ENCODE assay signal across 9 mouse cellular contexts in the genomic region with DNA sequence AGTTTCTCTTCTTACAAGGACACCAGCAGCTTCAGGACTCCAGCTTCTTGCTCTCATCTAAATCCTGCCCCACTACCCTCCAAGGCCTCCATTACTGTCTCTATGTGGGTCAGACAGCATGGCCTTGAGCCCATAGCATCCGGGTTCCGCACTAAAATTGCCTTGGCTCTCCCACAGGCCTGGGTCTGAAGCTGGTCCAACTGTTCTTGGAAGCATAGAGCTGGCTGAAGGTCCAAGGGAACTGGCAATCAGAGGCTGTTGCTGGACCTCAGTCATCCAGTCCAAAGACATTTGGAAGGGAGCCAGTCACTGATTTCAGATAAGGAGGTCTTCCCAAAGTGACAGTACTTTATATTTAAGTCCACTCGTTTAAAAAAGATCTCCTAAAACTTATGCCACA.
A peak's percentile ranks its signal among the peaks of the same experiment; 100 is the strongest.
DNase-seq lines count a peak whose midpoint lies in the region; ATAC-seq lines count a peak whose summit lies in the region.
"Had no signal": no experiment of that assay in that cellular context is flagged by ENCODE, and none has a peak within 500 bp of the region (broad histone marks: within the 10 kb centered on the region; RNA-seq: fewer than 3 reads in every experiment).

No protein-coding gene starts in this region.

- no peak overlapping the region for H3K9ac ChIP-seq in midbrain, embryonic 16.5 days (ENCODE audit: low read depth, low read length)
- H3K9ac ChIP-seq: embryonic facial prominence, embryonic 13.5 days; intestine, embryonic 15.5 days had no signal

- 92% methylated on average over 3 of the region's 3 CpGs for WGBS in midbrain, embryonic 16.5 days

- H3K27ac ChIP-seq in midbrain, embryonic 16.5 days (ENCODE audit: low read length), result no peak overlapping the region
- H3K27ac ChIP-seq: embryonic facial prominence, embryonic 13.5 days; intestine, embryonic 15.5 days had no signal

- H3K27me3 ChIP-seq in midbrain, embryonic 16.5 days (ENCODE audit: control insufficient read depth, insufficient read depth, low read depth, low read length), result 0 out of 2 replicates have a peak, but pooled peaks cover 2% of the 10 kb centered on the region
- H3K27me3 ChIP-seq: embryonic facial prominence, embryonic 13.5 days; intestine, embryonic 15.5 days had no signal

- no peaks in the 10 kb centered on the region for H3K4me1 ChIP-seq in midbrain, embryonic 16.5 days (ENCODE audit: control insufficient read depth, insufficient read depth, low read length)
- H3K4me1 ChIP-seq: intestine, embryonic 15.5 days had no signal

- no peaks in the 10 kb centered on the region for H3K36me3 ChIP-seq in midbrain, embryonic 16.5 days (ENCODE audit: control insufficient read depth, insufficient read depth, low read length)
- H3K36me3 ChIP-seq: intestine, embryonic 15.5 days had no signal

- no peak for ATAC-seq in midbrain, embryonic 16.5 days
- ATAC-seq: intestine, embryonic 15.5 days had no signal

- H3K4me2 ChIP-seq in midbrain, embryonic 16.5 days (ENCODE audit: low read length), result no peak overlapping the region
- H3K4me2 ChIP-seq: embryonic facial prominence, embryonic 13.5 days; intestine, embryonic 15.5 days had no signal

- intact Hi-C loops in heart, postnatal 25 days (cut with DNase I), result no loop called here

- no peaks in the 10 kb centered on the region for H3K9me3 ChIP-seq in midbrain, embryonic 16.5 days (replicated peaks; ENCODE audit: control insufficient read depth, low read length, poor library complexity, severe bottlenecking)
- H3K9me3 ChIP-seq: embryonic facial prominence, embryonic 13.5 days; intestine, embryonic 15.5 days had no signal

- no peak overlapping the region for H3K4me3 ChIP-seq in midbrain, embryonic 16.5 days (ENCODE audit: low read depth, low read length)
- H3K4me3 ChIP-seq: embryonic facial prominence, embryonic 13.5 days; intestine, embryonic 15.5 days had no signal

- peak; percentile 79 to 82 for DNase-seq in right cerebral cortex, postnatal 10 days (ENCODE audit: low spot score in 2 of 2)
- DNase-seq in right cerebral cortex, postnatal 14 days, result no peak
- DNase-seq in cerebellum, adult 18-20 months, result peak; percentile 62 to 73
- DNase-seq in heart, postnatal 25 days (ENCODE audit: low spot score), result peak; percentile 15
- peak; percentile 37 for DNase-seq in ovary, postnatal 36 days (ENCODE audit: low spot score)
- DNase-seq in embryo, embryonic 10.5 days (ENCODE audit: low spot score), result no peak

Comparison
In these comparisons a context has a peak if more than half of its experiments do, and no peak if none do; other contexts are left out.
1. DNase-seq: peak in right cerebral cortex, postnatal 10 days (2 of 2), cerebellum, adult 18-20 months (2 of 2), heart, postnatal 25 days (single experiment) and ovary, postnatal 36 days (single experiment); none in right cerebral cortex, postnatal 14 days (single experiment) and embryo, embryonic 10.5 days (single experiment).